Mouse (Mus musculus): ENCODE measurements around the gene Dusp8. TPM values are rescaled to one million over a fixed set of nuclear protein-coding genes. Genes with fewer than 3 reads are reported as not detected.
A peak's percentile ranks its signal among the peaks of the same experiment; 100 is the strongest.
"Not testable (repeated sequence)": the region's sequence is repeated elsewhere in the genome, so short reads cannot be mapped to it uniquely, and the experiment has no call there.

Dusp8 gene
- not detected for polyA plus RNA-seq (2017; shearing (Covaris generic))

DNA sequence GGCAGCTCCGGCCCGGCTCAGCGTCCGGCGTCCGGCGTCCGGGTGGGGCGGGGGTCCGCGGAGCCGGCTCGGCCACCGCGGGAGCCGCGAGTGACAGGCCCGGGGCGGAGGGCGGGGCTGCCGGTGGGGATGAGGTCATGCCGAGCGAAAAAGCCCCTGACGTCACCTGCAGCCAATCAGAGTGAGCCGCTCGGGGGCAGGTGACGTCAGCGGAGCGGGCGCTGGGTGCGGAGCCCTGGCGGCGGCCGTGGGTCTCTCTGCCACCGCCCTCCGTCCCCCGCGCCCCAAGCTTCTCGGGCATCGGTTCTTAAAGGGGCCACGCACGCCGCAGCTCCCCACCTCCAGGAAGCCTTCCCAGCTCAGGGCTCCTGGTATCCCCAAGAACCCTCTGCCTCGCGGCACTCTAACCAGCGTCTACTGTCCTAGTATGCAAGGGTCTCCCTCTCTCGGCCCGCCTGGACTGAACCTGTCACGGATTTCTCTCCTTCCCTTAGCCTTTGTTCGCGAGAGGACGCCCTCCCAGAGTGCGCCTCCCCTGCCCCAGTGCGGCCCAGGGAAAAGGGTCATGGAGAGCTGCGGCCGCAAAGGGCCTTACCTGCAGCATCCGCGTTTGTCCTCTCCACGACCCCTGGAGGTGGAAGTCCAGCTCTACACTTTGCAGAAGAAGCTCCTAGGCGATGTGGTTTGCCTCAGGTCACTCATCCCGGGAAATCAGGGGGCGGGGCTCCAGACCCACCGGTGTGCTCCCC lies at the start of gene Dusp8:
Gene Dusp8 (minus strand): TSS at position 661 of the 749 bp plus-strand sequence.
- peak; percentile 92 for ATAC-seq

DNA sequence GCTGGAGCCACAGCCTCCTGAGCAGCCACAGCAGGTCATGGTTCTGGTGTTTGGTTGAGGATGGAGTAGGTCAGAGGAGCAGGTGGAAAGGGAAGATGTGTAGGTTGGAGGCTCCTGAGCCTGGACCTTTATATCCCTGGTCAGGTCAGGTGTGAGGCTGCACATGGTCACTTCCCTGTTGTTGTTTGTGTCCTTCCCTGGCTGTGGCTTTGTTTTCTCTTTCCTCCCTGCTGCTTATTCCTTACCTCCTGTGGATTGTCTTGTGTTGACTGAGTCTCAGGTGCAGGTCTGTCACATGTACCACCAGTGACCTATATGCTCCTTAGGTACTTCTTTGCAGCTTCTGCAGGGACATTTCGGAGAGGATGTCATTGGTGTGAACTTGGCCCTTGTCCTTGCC lies 48.9 kb upstream of the Dusp8 start, which contains the start of gene Gm45337:
Gene Gm45337 (minus strand): TSS at position 101 of the 400 bp plus-strand sequence.
- no peak for ATAC-seq

DNA sequence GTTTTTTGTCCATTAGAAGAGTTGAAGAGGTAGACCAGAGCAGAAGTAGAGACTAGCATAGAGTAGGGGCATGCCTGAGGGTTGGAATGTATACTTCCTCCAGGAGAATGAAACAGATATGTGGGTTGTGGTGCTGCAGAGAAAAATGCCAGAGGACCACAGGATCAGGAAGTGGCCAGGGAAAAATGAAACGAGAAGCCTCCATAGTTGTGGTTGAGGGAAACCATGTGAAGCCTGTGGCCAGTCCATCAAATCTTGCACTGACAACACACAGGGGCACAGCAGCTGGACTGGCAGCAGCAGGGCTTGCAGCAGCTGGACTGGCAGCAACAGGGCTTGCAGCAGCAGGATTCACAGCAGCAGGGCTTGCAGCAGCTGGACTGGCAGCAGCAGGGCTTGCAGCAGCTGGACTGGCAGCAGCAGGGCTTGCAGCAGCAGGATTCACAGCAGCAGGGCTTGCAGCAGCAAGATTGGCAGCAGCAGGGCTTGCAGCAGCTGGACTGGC lies 47.9 kb upstream of the Dusp8 start:
- not testable (repeated sequence) for ATAC-seq

DNA sequence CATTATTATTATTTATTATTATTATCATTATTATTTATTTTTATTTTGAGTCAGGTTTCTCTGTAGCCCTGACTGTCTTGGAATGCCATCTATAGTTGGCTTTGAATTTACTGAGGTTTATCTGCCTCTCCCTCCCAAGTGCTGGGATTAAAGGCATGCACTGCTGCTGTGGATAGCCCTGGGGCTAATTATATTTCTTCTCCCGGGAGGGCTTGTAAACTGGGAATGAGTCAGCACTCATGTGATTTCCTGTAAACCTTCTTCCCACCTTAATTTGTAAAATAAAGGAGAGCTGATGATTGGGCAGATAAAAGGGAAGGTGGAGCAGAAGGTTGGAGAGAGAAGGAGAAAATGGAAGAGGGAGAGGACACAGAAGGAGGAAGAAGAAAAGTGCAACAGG lies 45.1 kb upstream of the Dusp8 start:
- ATAC-seq: no peak

DNA sequence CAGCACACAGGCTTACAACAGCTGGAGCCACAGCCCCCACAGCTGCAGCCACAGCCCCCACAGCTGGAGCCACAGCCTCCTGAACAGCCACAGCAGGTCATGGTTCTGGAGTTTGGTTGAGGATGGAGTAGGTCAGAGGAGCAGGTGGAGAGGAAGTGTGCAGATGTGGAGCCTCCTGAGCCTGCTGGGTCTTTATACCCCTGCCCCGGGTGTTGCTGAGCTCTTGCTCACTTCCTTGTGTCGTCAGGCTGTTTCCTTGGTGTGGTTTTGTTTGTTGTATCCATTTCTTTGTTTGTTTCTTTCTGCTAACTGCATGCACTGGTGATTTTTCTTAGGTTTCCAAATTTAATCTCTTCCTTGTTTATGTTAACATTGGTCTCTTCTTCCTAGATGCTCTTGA lies 40.3 kb upstream of the Dusp8 start, which contains the start of gene Gm39115:
Gene Gm39115 (minus strand): TSS at position 101 of the 400 bp plus-strand sequence.
- ATAC-seq: not testable (repeated sequence)

DNA sequence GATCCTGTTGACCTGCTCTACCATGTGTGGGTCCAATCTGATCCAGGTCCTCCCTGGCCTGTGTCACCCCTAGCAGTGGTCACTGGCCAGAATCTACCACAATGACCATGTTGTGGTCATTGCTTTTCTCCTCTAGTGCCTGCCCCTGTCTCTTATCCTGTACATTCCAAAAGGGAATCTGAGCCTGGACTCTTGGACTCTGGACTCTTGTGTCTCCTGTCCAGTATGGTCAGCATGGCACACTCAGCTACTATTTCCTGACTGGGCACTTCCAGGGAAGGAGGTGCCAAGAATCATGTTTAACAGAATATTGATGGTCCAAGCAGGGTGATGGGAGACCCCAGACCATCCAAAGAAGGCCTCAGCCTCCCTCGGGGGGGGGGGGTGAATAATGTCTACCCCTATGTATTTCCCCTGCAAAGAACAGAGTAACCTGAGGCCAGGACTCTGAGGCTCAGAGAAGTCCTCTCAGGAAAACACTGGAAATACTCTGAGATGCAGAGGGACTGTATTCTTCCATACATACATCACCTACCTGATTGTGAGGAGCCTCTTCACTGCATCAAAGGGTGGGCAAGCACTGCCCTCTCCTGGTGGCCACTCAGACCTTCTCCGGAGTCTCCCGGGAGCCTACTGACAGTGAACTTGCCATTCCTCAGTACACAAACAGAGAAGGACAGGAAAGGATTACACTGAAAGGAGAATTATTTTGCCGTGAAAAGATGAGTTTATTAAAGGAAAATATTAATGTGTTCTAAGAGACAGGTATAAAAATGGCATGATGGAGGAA lies 38.8 kb upstream of the Dusp8 start:
- ATAC-seq: no peak

DNA sequence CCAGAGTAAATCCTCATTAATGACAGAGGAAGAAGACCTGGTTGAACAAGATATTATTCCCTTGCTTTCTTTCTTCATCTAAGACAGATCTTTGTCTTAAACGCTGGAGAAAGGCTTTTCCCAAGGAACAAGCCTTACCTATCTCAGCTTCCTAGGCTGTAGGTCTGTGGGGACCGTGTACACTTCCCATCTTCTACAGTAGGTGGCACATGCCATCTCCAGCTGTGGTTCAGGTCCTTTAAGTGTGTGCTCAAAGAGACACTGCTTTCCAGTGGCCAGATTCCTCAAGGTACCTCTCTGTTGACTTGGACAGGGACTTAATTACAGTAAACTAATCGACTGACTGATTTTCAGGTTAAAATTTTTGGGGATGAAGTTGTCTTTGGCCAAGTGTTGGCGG lies 33.2 kb upstream of the Dusp8 start:
- ATAC-seq: no peak

DNA sequence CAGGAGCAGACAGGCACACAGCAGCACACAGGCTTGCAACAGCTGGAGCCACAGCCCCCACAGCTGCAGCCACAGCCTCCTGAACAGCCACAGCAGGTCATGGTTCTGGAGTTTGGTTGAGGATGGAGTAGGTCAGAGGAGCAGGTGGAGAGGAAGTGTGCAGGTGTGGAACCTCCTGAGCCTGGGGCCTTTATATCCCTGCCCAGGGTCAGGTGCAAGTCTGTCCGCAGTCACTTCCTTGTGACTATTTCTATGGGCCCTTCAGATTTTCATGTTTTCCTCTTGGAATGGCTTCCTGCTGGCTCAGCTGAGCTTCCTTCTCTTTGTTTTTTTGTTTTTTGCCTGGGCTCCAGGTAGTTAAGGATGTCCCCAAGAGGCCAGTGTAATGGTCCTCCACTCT lies 25.0 kb upstream of the Dusp8 start, which contains the start of gene Gm45618:
Gene Gm45618 (minus strand): TSS at position 101 of the 400 bp plus-strand sequence.
- not testable (repeated sequence) for ATAC-seq

DNA sequence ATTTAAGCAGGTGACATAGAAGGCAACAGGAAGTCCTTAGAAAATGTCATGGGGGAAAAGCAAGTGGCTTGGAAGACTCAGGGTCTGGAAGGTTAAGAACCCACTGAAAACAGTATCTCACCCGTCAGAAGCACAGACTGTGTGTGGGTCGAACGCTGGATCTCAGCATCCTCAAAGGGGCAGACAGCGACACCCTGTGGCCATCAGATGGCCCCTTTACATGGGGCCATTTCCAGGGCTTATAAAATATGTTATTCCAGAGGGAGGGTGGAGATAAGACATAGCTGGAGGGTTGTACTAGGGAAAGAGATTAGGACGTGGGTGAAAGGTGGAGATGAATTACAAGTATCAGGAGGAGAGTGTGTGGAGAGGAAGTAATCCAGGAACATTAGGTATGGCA lies 24.0 kb upstream of the Dusp8 start:
- ATAC-seq: no peak

DNA sequence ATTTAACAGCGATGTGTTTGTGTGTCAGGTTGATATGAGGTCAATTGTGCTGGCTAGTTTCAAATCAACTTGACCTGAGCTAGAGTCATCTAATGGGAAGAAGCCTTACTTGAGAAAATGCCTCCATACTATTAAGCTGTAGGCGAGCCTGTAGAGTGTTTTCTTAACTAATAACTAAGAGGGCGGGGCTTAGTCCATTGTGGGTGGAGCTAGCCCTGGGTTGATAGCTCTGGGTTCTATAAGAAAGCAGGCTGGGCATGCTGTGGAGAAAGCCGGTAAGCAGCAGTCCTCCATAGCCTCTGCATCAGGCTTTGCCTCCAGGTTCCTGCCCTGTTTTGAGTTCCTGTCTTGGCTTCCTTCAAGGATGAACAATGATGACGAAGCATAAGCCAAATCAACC lies 9.1 kb upstream of the Dusp8 start:
- no peak for ATAC-seq

DNA sequence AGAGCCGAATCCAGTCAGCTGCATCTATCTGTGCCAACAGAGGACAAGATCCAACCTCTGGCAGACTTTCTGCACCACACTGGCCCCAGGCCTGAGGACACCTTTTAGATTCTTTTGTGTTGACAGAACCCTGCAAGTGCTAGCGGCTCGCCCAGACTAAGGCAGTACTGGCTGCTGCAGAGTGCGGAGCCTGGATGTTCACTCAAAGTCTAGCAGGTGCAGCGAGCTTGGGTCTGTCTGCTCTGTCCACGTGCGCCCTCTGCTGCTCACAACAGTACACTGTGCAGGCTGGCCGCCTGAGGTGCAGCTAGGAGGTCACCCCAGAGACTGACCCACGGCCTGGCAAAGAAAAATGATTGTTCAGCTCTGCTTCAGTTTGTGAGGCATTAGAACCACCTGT lies 2.1 kb upstream of the Dusp8 start:
- ATAC-seq: peak; percentile 56

DNA sequence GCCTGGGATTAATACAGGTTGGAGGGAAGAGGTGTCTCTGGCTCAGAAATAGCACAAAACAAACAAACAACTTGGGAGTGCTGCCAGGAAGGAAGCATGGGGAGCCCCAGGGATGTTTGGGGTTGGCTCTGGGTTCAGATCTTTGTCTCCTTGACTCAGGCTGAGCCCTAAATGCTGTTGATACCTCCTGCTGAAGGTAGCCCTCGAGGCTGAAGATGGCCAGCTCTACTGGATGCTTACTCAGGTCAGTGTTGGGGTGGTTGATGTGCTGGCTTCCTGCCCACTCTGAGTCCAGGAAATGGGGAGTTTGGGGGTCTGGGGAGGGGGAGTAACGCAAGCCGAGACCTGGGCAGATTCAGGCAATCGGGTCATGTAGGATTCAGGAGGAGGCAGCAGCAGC lies 1.1 kb upstream of the Dusp8 start:
- no peak for ATAC-seq

DNA sequence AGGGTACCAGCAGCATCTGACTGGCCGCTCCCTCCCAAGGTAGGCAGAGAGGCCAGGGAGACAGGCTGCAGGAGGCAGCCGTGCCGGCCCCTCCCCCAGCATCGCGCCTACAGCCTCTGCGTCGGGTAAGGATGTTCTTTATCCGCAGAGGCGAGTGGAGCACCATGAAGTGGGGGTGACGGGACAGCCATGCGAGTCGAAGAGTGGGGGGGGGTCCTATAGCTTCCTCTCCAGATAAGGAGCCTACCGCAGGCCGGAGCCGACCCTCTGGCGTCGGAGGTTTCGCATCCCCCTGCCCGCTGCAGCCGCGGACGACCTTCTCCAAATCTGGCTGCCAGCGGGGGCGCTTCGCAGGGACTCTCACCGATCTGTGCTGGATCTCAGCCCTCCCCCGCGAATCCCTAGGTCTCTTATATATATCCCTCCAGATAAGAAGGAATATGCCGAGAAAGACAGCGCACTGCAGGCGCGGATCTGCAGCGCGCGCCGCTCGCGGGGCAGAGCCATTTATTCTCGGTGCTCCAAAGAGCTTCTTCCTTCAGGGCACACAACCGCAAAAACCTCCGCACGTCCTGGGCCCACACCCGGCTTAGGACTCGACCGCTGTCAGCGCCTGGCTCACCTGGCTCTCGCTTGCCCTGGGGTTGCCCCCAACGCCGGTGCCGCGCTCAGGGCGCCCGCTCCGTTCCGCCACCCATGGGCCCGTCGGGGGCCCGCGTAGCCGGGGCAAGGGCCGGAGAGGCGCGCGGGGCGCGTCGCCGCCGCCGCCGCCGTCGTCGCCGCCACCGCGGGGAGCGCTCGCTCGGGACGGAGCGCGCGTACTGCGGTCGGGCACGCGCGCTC lies 1.1 kb downstream of the Dusp8 start:
- peak; percentile 18 for ATAC-seq

DNA sequence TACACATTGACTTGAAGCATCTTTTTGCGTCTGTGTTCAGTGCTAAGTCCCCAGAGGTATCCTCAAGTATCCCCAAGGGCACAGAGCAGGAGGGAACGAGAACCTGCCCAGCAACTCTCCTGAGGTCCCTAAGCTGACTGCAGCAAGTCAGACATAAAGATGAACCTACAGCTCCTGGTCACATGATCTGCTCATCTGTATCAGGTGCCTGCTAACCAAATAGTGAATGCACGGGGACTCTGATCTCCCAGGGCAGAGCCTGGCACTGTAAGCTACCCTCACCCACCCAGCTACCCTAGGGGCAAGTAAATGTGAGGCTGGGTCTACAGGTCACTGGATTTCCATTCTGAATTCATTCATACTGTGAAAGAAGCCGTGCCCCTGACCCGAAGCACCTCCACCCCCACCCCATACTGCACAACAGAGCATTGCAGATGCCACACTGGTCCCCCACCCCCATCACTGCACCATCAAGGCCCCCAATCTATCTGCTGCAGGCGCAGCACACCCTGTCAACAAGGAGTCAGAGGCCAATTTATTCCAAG lies 1.9 kb downstream of the Dusp8 start:
- ATAC-seq: no peak

DNA sequence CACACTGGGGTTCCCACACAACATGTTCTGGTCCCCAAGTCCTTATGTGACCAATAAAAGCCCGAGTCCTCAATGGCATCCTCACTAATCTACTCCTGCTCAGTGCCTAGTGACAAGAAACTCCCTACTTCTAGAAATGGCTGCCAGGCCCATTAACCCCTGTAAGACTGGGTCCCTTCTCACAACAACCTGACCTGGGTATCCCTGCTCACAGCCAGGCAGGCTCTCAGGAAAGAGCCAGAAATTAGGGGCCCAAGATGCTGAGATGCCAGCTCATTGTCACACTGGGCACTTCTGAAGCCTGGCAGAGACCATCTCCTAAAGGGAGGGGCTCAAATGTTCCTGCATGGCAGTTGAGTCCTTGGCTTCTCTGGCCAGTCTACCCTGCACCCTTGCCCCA lies 2.7 kb downstream of the Dusp8 start:
- ATAC-seq: no peak

DNA sequence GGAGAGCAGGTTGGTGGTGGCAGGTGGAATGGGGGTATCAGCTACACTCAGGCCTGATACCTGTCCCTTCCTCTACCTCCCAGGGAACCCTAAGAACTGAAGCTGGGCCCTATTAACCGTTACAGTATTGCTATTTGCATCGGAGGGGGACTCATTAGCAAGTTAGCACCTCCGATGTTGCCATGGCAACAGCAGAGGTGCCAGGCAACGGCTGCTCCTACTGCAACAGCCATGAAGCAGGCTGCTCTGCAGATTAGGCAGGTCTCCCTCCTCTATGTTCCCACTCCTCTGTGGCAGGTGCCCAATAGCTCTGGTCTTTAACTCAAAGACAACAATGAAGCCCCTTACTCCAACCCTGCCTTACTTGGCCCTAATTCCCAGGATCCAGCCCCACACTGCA lies 3.8 kb downstream of the Dusp8 start:
- ATAC-seq: no peak

DNA sequence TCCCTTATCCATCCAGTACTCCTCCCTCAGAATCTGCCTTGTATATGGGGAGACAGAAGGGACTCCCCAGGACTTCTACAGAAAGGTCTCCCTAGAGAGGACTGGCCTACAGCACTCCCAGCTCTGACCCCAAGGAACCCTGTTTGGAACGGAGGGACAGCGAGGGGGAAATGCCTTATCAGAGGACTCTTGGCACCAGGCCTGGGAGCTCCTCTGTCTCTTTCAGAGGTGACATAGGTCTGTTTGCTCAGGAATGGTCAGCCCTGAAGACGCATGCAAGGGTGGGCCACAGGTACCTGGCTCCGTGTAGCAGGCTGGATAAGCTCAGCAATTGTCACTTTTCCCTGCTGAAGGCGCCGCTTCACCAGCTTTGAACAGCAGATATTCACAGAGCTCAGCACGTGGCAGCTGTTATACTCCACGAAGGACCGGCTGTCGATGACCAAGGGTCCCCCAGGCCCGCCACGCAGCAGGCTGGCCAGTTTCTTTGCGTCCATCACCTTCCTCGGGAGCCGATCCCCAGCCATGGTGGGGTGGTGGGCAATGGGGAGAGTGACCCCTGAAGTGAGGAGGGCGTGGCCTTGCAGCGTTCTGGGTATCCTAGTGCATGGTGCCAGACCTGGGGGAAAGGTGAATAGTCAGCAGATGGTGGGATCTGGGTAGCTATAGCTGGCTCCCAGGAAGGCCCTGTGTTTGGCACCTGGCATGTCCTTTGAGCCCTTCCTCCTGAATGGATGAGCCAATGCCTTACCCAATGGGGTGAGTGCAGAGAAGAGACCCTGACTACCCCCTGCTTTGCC lies 5.8 kb downstream of the Dusp8 start:
- no peak for ATAC-seq

DNA sequence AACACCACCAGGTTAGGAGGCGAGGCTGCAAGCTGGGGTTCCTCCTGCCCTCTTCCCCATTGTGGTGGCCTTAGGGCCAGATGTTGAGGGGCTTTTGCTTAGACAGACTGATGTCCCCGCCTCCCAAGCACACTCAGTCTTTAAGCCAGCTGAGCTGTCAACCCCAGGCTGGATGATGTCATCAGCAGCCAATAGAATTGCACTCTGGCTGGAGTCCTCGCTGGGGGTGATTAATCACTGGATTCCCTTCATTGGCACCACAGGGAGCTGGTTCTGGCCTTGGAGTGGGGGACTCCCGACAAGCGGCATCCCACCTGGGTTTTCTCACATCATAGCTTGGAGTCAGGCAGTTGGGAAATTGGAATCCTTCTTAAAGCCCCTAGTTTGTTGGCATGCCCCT lies 6.8 kb downstream of the Dusp8 start:
- ATAC-seq: no peak

DNA sequence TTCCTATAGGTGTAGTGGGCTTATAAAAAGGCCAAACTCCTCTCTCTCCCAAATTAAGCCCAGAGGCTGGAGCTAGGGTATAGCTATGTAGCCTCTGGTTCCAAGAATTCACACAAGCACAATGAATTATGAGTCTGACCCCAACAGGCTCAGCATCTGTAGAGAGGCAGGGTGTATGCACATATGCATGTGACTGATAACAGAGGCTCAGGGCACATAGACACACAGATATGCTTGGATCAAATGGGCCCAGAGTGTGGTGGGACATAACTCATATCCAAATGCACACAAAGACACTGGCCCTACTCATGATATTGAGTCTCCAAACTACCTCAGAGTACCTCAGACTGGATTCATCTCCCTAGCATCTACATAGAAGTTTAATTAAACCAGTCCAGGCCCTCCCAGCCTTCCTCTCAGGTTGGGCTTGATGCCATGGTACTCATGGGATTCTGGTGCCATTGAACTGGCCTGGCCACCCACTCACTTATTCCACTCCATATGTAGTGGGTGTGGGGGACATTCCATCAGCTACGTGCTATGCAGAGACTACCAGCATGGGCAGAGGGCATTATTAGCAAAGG lies 8.5 kb downstream of the Dusp8 start:
- ATAC-seq: no peak

DNA sequence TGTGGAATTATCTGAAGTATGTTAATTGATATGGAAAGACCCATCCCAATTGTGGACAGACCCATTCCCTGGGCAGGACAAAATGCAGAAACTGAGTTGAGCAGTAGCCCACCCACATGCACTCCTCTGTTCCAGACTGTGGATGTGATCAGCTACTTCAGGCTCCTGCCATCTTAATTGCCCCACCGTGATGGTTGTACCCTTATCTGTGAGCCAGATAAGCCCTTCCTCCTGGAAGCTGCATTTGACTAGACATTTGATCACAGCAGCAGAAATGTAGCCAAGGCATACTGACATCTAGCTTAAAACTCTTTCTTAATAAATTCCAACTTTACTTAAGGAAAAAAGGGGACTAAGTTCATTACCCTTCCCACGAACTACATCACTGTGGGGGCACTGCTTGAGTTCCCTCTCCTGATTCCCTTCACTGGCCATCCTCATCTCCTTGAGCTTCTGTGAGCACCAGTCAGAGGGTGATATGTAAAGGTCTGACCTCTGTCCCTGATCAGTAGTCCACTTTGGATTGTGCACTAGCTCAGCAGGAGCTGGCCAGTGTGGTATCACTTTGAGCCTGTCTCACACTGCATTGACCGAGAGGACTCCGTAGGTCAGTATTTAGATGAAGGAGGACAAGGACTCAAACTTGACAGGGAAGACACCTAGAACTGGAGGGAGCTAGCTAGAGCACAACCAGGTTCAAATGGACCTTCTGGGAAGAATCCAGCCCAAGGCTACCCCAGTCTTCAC lies 9.3 kb downstream of the Dusp8 start:
- no peak for ATAC-seq

Data from inflammation-experienced regulatory T-cells, adult 6 months (primary cell).